Mouse (Mus musculus): ENCODE measurements around the gene Pfkl. TPM values are rescaled to one million over a fixed set of nuclear protein-coding genes. Genes with fewer than 3 reads are reported as not detected.
"Not testable (repeated sequence)": the region's sequence is repeated elsewhere in the genome, so short reads cannot be mapped to it uniquely, and the experiment has no call there.

Pfkl gene
- polyA plus RNA-seq, 1 experiment from 2014 or later = 78.8 TPM

GRCm38 (mm10) chr10:77969973-77970325, 39.9 kb downstream of the Pfkl start:
- ATAC-seq (replicated peaks; ENCODE audit: low FRiP score, low read depth) = no peak
- TF ChIP-seq CTCF (IDR thresholded peaks at IDR 0.05; ENCODE audit: low read depth) = no peak
- Histone ChIP-seq H3K4me2 (ENCODE audit: low read length) (peak overlapping the region; percentile 50), H3K9me3 (replicated peaks; ENCODE audit: low read length) (no peaks in the 10 kb centered on the region), H3K4me3 (replicated peaks; ENCODE audit: low read depth, low read length) (no peak overlapping the region; the same call in 1 of the 2 replicates), H3K9ac (ENCODE audit: low read depth, low read length) (no peak overlapping the region), H3K27ac (no peak overlapping the region), H3K4me1 (replicated peaks; ENCODE audit: insufficient read depth, low read length) (0 out of 2 replicates have a peak, but pooled peaks cover 4% of the 10 kb centered on the region), H3K27me3 (ENCODE audit: insufficient read depth, low read length) (0 out of 2 replicates have a peak, but pooled peaks cover 3% of the 10 kb centered on the region), H3K36me3 (ENCODE audit: insufficient read depth, low read length) (no peaks in the 10 kb centered on the region)
- whole genome bisulfite sequencing = 14% methylated on average over 8 of the region's 8 CpGs
- DNase-seq (ENCODE audit: low spot score) = no peak

DNA sequence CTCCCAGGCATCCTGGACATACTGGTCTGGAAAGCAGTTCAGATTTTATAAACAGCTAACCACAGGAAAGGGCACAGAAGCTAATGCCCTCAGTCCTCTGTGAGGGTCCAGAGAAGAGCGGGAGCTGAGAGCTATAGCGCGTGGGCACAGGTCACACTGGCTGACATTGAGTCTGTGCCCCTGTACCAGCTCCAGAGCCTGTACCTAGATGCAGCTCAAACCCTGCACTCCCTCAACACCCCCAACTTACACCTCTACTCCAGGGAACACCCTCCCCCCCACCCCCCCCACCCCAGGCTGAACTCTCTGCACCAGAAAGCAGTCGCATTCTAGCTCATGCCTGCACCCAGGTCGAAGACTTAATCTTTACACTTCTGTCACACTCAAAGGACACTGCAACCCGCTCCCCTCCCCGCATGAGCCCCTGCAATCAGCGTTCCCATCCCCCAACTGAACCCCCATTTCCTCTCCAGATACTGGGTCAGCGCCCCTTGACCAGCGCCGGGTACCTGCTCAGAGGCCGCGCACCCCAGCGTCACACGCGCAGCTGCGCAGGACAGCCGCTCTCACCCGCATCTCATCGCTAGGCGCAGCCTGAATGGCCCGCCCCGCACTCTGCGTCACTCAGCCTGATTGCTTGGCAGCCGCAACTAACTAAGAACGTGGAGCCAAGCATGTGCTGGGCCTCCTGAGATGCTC, 40.5 kb downstream of the Pfkl start:
- peak overlapping the region; percentile 20; the same call in 1 of the 2 replicates for H3K4me3 ChIP-seq (replicated peaks; ENCODE audit: low read depth, low read length)
- ATAC-seq (replicated peaks; ENCODE audit: low FRiP score, low read depth) = no peak; the same call in 1 of the 2 replicates
- H3K4me1 ChIP-seq (replicated peaks; ENCODE audit: insufficient read depth, low read length) = 0 out of 2 replicates have a peak, but pooled peaks cover 4% of the 10 kb centered on the region
- DNase-seq (ENCODE audit: low spot score) = peak; percentile 41
- H3K36me3 ChIP-seq (ENCODE audit: insufficient read depth, low read length) = no peaks in the 10 kb centered on the region
- no peak overlapping the region for H3K27ac ChIP-seq
- 0 out of 2 replicates have a peak, but pooled peaks cover 3% of the 10 kb centered on the region for H3K27me3 ChIP-seq (ENCODE audit: insufficient read depth, low read length)
- H3K9me3 ChIP-seq (replicated peaks; ENCODE audit: low read length) = no peaks in the 10 kb centered on the region
- peak overlapping the region; percentile 50 for H3K4me2 ChIP-seq (ENCODE audit: low read length)
- TF ChIP-seq CTCF (IDR thresholded peaks at IDR 0.05; ENCODE audit: low read depth) = no peak
- WGBS = 5% methylated on average over 26 of the region's 26 CpGs
- H3K9ac ChIP-seq (ENCODE audit: low read depth, low read length) = peak overlapping the region; percentile 35; the same call in 1 of the 2 replicates

GRCm38 (mm10) chr10:77963971-77964370, 45.9 kb downstream of the Pfkl start:
- H3K9ac ChIP-seq (ENCODE audit: low read depth, low read length) = no peak overlapping the region
- H3K4me2 ChIP-seq (ENCODE audit: low read length) = no peak overlapping the region
- ATAC-seq (replicated peaks; ENCODE audit: low FRiP score, low read depth) (no peak), DNase-seq (ENCODE audit: low spot score) (no peak)
- H3K4me1 ChIP-seq (replicated peaks; ENCODE audit: insufficient read depth, low read length) = no peaks in the 10 kb centered on the region
- H3K4me3 ChIP-seq (replicated peaks; ENCODE audit: low read depth, low read length) = no peak overlapping the region
- H3K9me3 ChIP-seq (replicated peaks; ENCODE audit: low read length) = no peaks in the 10 kb centered on the region
- no peaks in the 10 kb centered on the region for H3K27me3 ChIP-seq (ENCODE audit: insufficient read depth, low read length)
- no peaks in the 10 kb centered on the region for H3K36me3 ChIP-seq (ENCODE audit: insufficient read depth, low read length)
- WGBS = 86% methylated on average over 6 of the region's 6 CpGs
- TF ChIP-seq CTCF (IDR thresholded peaks at IDR 0.05; ENCODE audit: low read depth) = no peak
- H3K27ac ChIP-seq = no peak overlapping the region

- 85% methylated on average over 2 of the region's 2 CpGs for WGBS
- Histone ChIP-seq H3K4me2 (ENCODE audit: low read length) (no peak overlapping the region), H3K4me1 (replicated peaks; ENCODE audit: insufficient read depth, low read length) (no peaks in the 10 kb centered on the region), H3K9me3 (replicated peaks; ENCODE audit: low read length) (no peaks in the 10 kb centered on the region), H3K27ac (no peak overlapping the region), H3K27me3 (ENCODE audit: insufficient read depth, low read length) (no peaks in the 10 kb centered on the region), H3K9ac (ENCODE audit: low read depth, low read length) (no peak overlapping the region), H3K4me3 (replicated peaks; ENCODE audit: low read depth, low read length) (no peak overlapping the region), H3K36me3 (ENCODE audit: insufficient read depth, low read length) (no peaks in the 10 kb centered on the region)
- DNase-seq (ENCODE audit: low spot score) = no peak
- ATAC-seq (replicated peaks; ENCODE audit: low FRiP score, low read depth) = no peak
- TF ChIP-seq CTCF (IDR thresholded peaks at IDR 0.05; ENCODE audit: low read depth) = no peak
These were observed 47.2 kb downstream of the Pfkl start for GRCm38 (mm10) chr10:77962725-77963124.

GRCm38 (mm10) chr10:77950468-77950867, 59.4 kb downstream of the Pfkl start:
- not testable (repeated sequence) for H3K4me2 ChIP-seq (ENCODE audit: low read length); H3K9ac ChIP-seq (ENCODE audit: low read depth, low read length); DNase-seq (ENCODE audit: low spot score); H3K4me1 ChIP-seq (replicated peaks; ENCODE audit: insufficient read depth, low read length); ATAC-seq (replicated peaks; ENCODE audit: low FRiP score, low read depth); H3K27me3 ChIP-seq (ENCODE audit: insufficient read depth, low read length); H3K9me3 ChIP-seq (replicated peaks; ENCODE audit: low read length); H3K36me3 ChIP-seq (ENCODE audit: insufficient read depth, low read length); H3K27ac ChIP-seq; H3K4me3 ChIP-seq (replicated peaks; ENCODE audit: low read depth, low read length)
- WGBS = 90% methylated on average over 8 of the region's 12 CpGs

DNA sequence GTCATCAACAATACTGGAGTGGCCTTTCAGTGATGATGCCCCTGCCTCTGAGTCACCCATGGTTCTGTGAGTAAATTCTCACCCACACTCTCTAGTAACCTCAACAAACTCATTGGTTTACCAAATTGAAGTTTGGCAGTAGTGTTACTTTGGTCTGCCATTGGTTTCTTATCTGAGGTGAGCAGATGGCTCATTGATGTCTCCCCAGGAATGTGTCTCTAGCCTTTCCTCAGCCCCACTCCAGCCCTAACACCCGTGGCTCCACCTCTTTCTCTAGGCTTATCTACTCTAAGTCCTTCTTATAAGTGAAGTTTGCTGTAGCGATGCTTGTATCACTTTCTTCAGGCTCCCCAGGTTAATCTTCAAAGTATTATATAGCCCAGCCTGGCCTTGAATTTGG, 70.2 kb downstream of the Pfkl start:
- Histone ChIP-seq H3K4me3 (replicated peaks; ENCODE audit: low read depth, low read length) (no peak overlapping the region), H3K9ac (ENCODE audit: low read depth, low read length) (no peak overlapping the region), H3K27ac (no peak overlapping the region), H3K4me2 (ENCODE audit: low read length) (no peak overlapping the region), H3K27me3 (ENCODE audit: insufficient read depth, low read length) (no peaks in the 10 kb centered on the region), H3K4me1 (replicated peaks; ENCODE audit: insufficient read depth, low read length) (no peaks in the 10 kb centered on the region), H3K9me3 (replicated peaks; ENCODE audit: low read length) (no peaks in the 10 kb centered on the region), H3K36me3 (ENCODE audit: insufficient read depth, low read length) (no peaks in the 10 kb centered on the region)
- no peak for DNase-seq (ENCODE audit: low spot score)
- no peak for ATAC-seq (replicated peaks; ENCODE audit: low FRiP score, low read depth)
- WGBS = 79% methylated on average over 2 of the region's 2 CpGs
- no peak for TF ChIP-seq CTCF (IDR thresholded peaks at IDR 0.05; ENCODE audit: low read depth)

Other genes starting within 250 kb of the Pfkl start
- not detected in 2 replicates for gene Gm3238, start 238.8 kb downstream of the Pfkl start, polyA plus RNA-seq (2015; fragmentation: Nextera tagmentation; extraction: Ambion mirVana)
- not detected in 2 replicates for gene Gm7138, start 233.1 kb downstream of the Pfkl start, polyA plus RNA-seq (2015; fragmentation: Nextera tagmentation; extraction: Ambion mirVana)
- gene Gm3250, start 227.5 kb downstream of the Pfkl start, polyA plus RNA-seq (2015; fragmentation: Nextera tagmentation; extraction: Ambion mirVana) = not detected in 2 replicates
- gene Gm7137, start 221.9 kb downstream of the Pfkl start, polyA plus RNA-seq (2015; fragmentation: Nextera tagmentation; extraction: Ambion mirVana) = not detected in 2 replicates
- gene Gm9639, start 215.0 kb downstream of the Pfkl start, polyA plus RNA-seq (2015; fragmentation: Nextera tagmentation; extraction: Ambion mirVana) = not detected in 2 replicates
- not detected in 2 replicates for gene Gm19668, start 210.9 kb downstream of the Pfkl start, polyA plus RNA-seq (2015; fragmentation: Nextera tagmentation; extraction: Ambion mirVana)
- not detected in 2 replicates for gene Gm9507, start 198.2 kb downstream of the Pfkl start, polyA plus RNA-seq (2015; fragmentation: Nextera tagmentation; extraction: Ambion mirVana)
- not detected in 2 replicates for gene Gm2696, start 195.4 kb downstream of the Pfkl start, polyA plus RNA-seq (2015; fragmentation: Nextera tagmentation; extraction: Ambion mirVana)
- gene Krtap10-4, start 183.0 kb downstream of the Pfkl start, polyA plus RNA-seq (2015; fragmentation: Nextera tagmentation; extraction: Ambion mirVana) = not detected in 2 replicates
- not detected in 2 replicates for gene Krtap10-10, start 174.1 kb downstream of the Pfkl start, polyA plus RNA-seq (2015; fragmentation: Nextera tagmentation; extraction: Ambion mirVana)
- not detected in 2 replicates for gene Gm36176, start 163.3 kb downstream of the Pfkl start, polyA plus RNA-seq (2015; fragmentation: Nextera tagmentation; extraction: Ambion mirVana)
- gene Gm10318, start 157.2 kb downstream of the Pfkl start, polyA plus RNA-seq (2015; fragmentation: Nextera tagmentation; extraction: Ambion mirVana) = not detected in 2 replicates
- not detected in 2 replicates for gene Gm3285, start 148.1 kb downstream of the Pfkl start, polyA plus RNA-seq (2015; fragmentation: Nextera tagmentation; extraction: Ambion mirVana)
- 2.9 and 3.0 TPM in 2 replicates for gene Lrrc3, start 107.5 kb downstream of the Pfkl start, polyA plus RNA-seq (2015; fragmentation: Nextera tagmentation; extraction: Ambion mirVana)
- 0.20 and 0.40 TPM in 2 replicates for gene Trpm2, start 39.5 kb downstream of the Pfkl start, polyA plus RNA-seq (2015; fragmentation: Nextera tagmentation; extraction: Ambion mirVana)
- gene 1810043G02Rik, start 31.6 kb downstream of the Pfkl start, polyA plus RNA-seq (2015; fragmentation: Nextera tagmentation; extraction: Ambion mirVana) = 29.8 and 32.0 TPM in 2 replicates
- 0.48 and 0.62 TPM in 2 replicates for gene Dnmt3l, start 31.9 kb upstream of the Pfkl start, polyA plus RNA-seq (2015; fragmentation: Nextera tagmentation; extraction: Ambion mirVana)
- 0.34 and 0.40 TPM in 2 replicates for gene Aire, start 33.5 kb upstream of the Pfkl start, polyA plus RNA-seq (2015; fragmentation: Nextera tagmentation; extraction: Ambion mirVana)
- gene Icosl, start 59.2 kb upstream of the Pfkl start, polyA plus RNA-seq (2015; fragmentation: Nextera tagmentation; extraction: Ambion mirVana) = 6.3 and 6.5 TPM in 2 replicates
- 55.9 and 60.9 TPM in 2 replicates for gene D10Jhu81e, start 159.7 kb upstream of the Pfkl start, polyA plus RNA-seq (2015; fragmentation: Nextera tagmentation; extraction: Ambion mirVana)
- 13.2 and 13.6 TPM in 2 replicates for gene Pwp2, start 175.1 kb upstream of the Pfkl start, polyA plus RNA-seq (2015; fragmentation: Nextera tagmentation; extraction: Ambion mirVana)
- 17.9 and 21.9 TPM in 2 replicates for gene Trappc10, start 234.6 kb upstream of the Pfkl start, polyA plus RNA-seq (2015; fragmentation: Nextera tagmentation; extraction: Ambion mirVana)

Data from kidney, postnatal 0 days (tissue).